Mouse (Mus musculus): ENCODE measurements around the gene C1galt1. TPM values are rescaled to one million over a fixed set of nuclear protein-coding genes. Genes with fewer than 3 reads are reported as not detected.
A peak's percentile ranks its signal among the peaks of the same experiment; 100 is the strongest.

C1galt1 gene
- total RNA-seq, 1 experiment from 2014 or later, result 30.7 TPM

- DNase-seq, result peak; percentile 4
Observed at GRCm38 (mm10) chr6:7858586-7858985, 13.9 kb downstream of the C1galt1 start.

- peak; percentile 45 for DNase-seq
Observed at GRCm38 (mm10) chr6:7859161-7859560, 14.5 kb downstream of the C1galt1 start.

- no peak for DNase-seq
Observed at GRCm38 (mm10) chr6:7861033-7861432, 16.4 kb downstream of the C1galt1 start.

- peak; percentile 7 for DNase-seq
Observed at GRCm38 (mm10) chr6:7863354-7863753, 18.7 kb downstream of the C1galt1 start.

GRCm38 (mm10) chr6:7876836-7877235, 32.2 kb downstream of the C1galt1 start:
- no peak for DNase-seq

- no peak for DNase-seq
Observed at GRCm38 (mm10) chr6:7881595-7882128, 37.0 kb downstream of the C1galt1 start.

GRCm38 (mm10) chr6:7882520-7882919, 37.9 kb downstream of the C1galt1 start:
- peak; percentile 86 for DNase-seq

GRCm38 (mm10) chr6:7885994-7886684, 41.5 kb downstream of the C1galt1 start:
- no peak for DNase-seq

- no peak for DNase-seq
Observed at GRCm38 (mm10) chr6:7886685-7887004, 42.0 kb downstream of the C1galt1 start.

GRCm38 (mm10) chr6:7896339-7896738, 51.7 kb downstream of the C1galt1 start:
- no peak for DNase-seq

- DNase-seq, result no peak
Observed at GRCm38 (mm10) chr6:7912015-7912414, 67.4 kb downstream of the C1galt1 start.

Other genes with a start within 250 kb of the C1galt1 start
- gene Asns, start 151.6 kb upstream of the C1galt1 start, total RNA-seq (2021), result 64.5 and 67.2 TPM in 2 replicates